Mouse (Mus musculus): ENCODE results near the gene Pglyrp3.
"Not testable (repeated sequence)": the region's sequence is repeated elsewhere in the genome, so short reads cannot be mapped to it uniquely, and the experiment has no call there.

Pglyrp3 gene

GRCm38 (mm10) chr3:92014283-92014682 lies at the start of gene Pglyrp3:
Gene Pglyrp3, plus strand, starts transcription at chr3:92014583.
- no peak for DNase-seq

- no peak for DNase-seq
Observed at GRCm38 (mm10) chr3:92011001-92011400, 3.4 kb upstream of the Pglyrp3 start.

- not testable (repeated sequence) for DNase-seq
Observed at GRCm38 (mm10) chr3:92024541-92024940, 10.2 kb downstream of the Pglyrp3 start.

- no peak for DNase-seq
Observed at GRCm38 (mm10) chr3:92033203-92033602, 18.8 kb downstream of the Pglyrp3 start.

- DNase-seq = no peak
Observed at GRCm38 (mm10) chr3:92033892-92034291, 19.5 kb downstream of the Pglyrp3 start.

GRCm38 (mm10) chr3:92050382-92051054 lies 36.1 kb downstream of the Pglyrp3 start:
- peak; percentile 4 for DNase-seq

GRCm38 (mm10) chr3:92080462-92081284 lies 66.3 kb downstream of the Pglyrp3 start:
- peak; percentile 2 for DNase-seq

Measured in cerebellum, adult 8-10 months (tissue).